Mouse (Mus musculus): ENCODE results near the gene N4bp3.

N4bp3 gene

GRCm38 (mm10) chr11:51594715-51595350 is 55.8 kb downstream of the N4bp3 start:
- no peak for DNase-seq

- no peak for DNase-seq
These were observed 56.8 kb downstream of the N4bp3 start for GRCm38 (mm10) chr11:51593849-51594248.

GRCm38 (mm10) chr11:51593368-51593767 is 57.3 kb downstream of the N4bp3 start:
- no peak for DNase-seq

Measured in lung, postnatal 10 days (tissue).